Mouse (Mus musculus) embryonic fibroblast, embryonic 13.5 days (primary cell): ENCODE measurements around the gene Mpo.

Source experiments
- CTCF ChIP-seq: IDR thresholded peaks from 2 replicates; pipeline ENCODE4 v1.5.1; 2011; ENCODE audit warnings: mild to moderate bottlenecking, control low read depth, low read length, moderate library complexity, borderline replicate concordance; ENCODE audit not compliant: insufficient read depth
- POLR2A ChIP-seq: IDR thresholded peaks from 2 replicates; pipeline ENCODE4 v1.6.1; 2011; ENCODE audit warnings: low read depth, mild to moderate bottlenecking, control low read depth, low read length, moderate library complexity

DNA sequence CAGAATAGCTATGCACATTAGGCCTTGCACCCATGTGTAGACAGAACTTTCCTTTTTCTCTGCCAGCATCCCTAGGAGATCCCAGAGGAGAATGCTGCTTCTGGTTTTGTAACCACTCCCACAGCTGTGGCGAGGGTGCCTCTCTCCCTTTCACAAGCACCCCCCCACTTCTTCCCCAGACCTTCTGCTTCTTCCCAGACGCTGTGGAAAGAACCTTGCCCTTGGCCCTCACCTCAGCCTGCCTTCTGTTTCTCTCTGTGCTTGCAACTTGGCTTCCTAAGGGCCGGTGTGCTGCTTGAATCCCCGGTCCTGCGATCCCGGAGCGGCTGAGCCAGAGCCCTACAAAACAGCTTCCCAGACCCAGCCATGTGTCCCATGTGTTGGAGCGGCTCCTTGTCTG lies 42.4 kb upstream of the Mpo start:
- TF ChIP-seq CTCF (no peak), POLR2A (no peak)
